8 mouse cellular contexts compared by ENCODE assay signal in genomic region chr11:102317901-102318575, GRCm38 (mm10). TPM values are rescaled to one million over a fixed set of nuclear protein-coding genes. Genes with fewer than 3 reads are reported as not detected.
DNase-seq lines count a peak whose midpoint lies in the region; ATAC-seq and TF ChIP-seq lines count a peak whose summit lies in the region.

No protein-coding gene starts in this region.

- peaks cover 26% of the 10 kb centered on the region for H3K36me3 ChIP-seq in forebrain, postnatal 0 days (ENCODE audit: insufficient read depth)
- peaks cover 26% of the 10 kb centered on the region for H3K36me3 ChIP-seq in hindbrain, embryonic 14.5 days (replicated peaks; ENCODE audit: control insufficient read depth, insufficient read depth)
- H3K36me3 ChIP-seq in limb, embryonic 14.5 days (ENCODE audit: control insufficient read depth, insufficient read depth, low read length) = peaks cover 24% of the 10 kb centered on the region
- peaks cover 15% of the 10 kb centered on the region; the same call in 1 of the 2 replicates for H3K36me3 ChIP-seq in midbrain, embryonic 15.5 days (replicated peaks)

- H3K27ac ChIP-seq in forebrain, postnatal 0 days (ENCODE audit: low read depth, low read length) = peak overlapping the region; percentile 99
- H3K27ac ChIP-seq in hindbrain, embryonic 14.5 days = peak overlapping the region; percentile 99
- peak overlapping the region; percentile 98 for H3K27ac ChIP-seq in limb, embryonic 14.5 days (replicated peaks; ENCODE audit: low read depth, low read length)
- H3K27ac ChIP-seq in midbrain, embryonic 15.5 days = peak overlapping the region; percentile 98

- H3K9ac ChIP-seq in forebrain, postnatal 0 days = peak overlapping the region; percentile 99
- H3K9ac ChIP-seq in hindbrain, embryonic 14.5 days = peak overlapping the region; percentile 99
- peak overlapping the region; percentile 99 for H3K9ac ChIP-seq in limb, embryonic 14.5 days (ENCODE audit: low read depth, low read length, severe bottlenecking)
- peak overlapping the region; percentile 86 for H3K9ac ChIP-seq in midbrain, embryonic 15.5 days

- TF ChIP-seq CTCF in forebrain, postnatal 0 days (IDR thresholded peaks at IDR 0.05; ENCODE audit: low read depth) = no peak

- peaks cover 9% of the 10 kb centered on the region; the same call in 1 of the 2 replicates for H3K4me1 ChIP-seq in forebrain, postnatal 0 days (ENCODE audit: insufficient read depth)
- H3K4me1 ChIP-seq in hindbrain, embryonic 14.5 days (replicated peaks; ENCODE audit: control insufficient read depth, insufficient read depth, low read length) = peaks cover 12% of the 10 kb centered on the region
- peaks cover 9% of the 10 kb centered on the region for H3K4me1 ChIP-seq in limb, embryonic 14.5 days (ENCODE audit: control insufficient read depth, insufficient read depth, low read length)
- peaks cover 28% of the 10 kb centered on the region for H3K4me1 ChIP-seq in midbrain, embryonic 15.5 days

- peak; percentile 28 for ATAC-seq in forebrain, postnatal 0 days
- ATAC-seq in hindbrain, embryonic 14.5 days (ENCODE audit: low FRiP score) = peak; percentile 44
- peak; percentile 51 for ATAC-seq in limb, embryonic 14.5 days (ENCODE audit: low FRiP score, low read depth)
- ATAC-seq in midbrain, embryonic 15.5 days (replicated peaks) = peak; percentile 51

- TF ChIP-seq POLR2A in limb, embryonic 14.5 days (IDR thresholded peaks at IDR 0.05; ENCODE audit: borderline replicate concordance, extremely low read depth, insufficient read depth, insufficient read length) = 0 out of 2 replicates have a peak, but pooled peaks have one; percentile 32

- no peaks in the 10 kb centered on the region for H3K9me3 ChIP-seq in forebrain, postnatal 0 days (ENCODE audit: low read length)
- H3K9me3 ChIP-seq in hindbrain, embryonic 14.5 days (ENCODE audit: control insufficient read depth, low read length) = no peaks in the 10 kb centered on the region
- no peaks in the 10 kb centered on the region for H3K9me3 ChIP-seq in limb, embryonic 14.5 days (ENCODE audit: control insufficient read depth, low read length)
- H3K9me3 ChIP-seq in midbrain, embryonic 15.5 days = no peaks in the 10 kb centered on the region

- peak overlapping the region; percentile 86 for H3K4me2 ChIP-seq in forebrain, postnatal 0 days (ENCODE audit: low read depth)
- H3K4me2 ChIP-seq in hindbrain, embryonic 14.5 days (replicated peaks) = peak overlapping the region; percentile 91
- H3K4me2 ChIP-seq in limb, embryonic 14.5 days (replicated peaks; ENCODE audit: low read depth, low read length, severe bottlenecking) = peak overlapping the region; percentile 94
- H3K4me2 ChIP-seq in midbrain, embryonic 15.5 days = peak overlapping the region; percentile 89

- H3K27me3 ChIP-seq in forebrain, postnatal 0 days (ENCODE audit: insufficient read depth, low read length) = no peaks in the 10 kb centered on the region
- H3K27me3 ChIP-seq in hindbrain, embryonic 14.5 days (ENCODE audit: control insufficient read depth, insufficient read depth, low read length) = no peaks in the 10 kb centered on the region
- H3K27me3 ChIP-seq in limb, embryonic 14.5 days (ENCODE audit: control insufficient read depth, insufficient read depth, low read length) = no peaks in the 10 kb centered on the region
- H3K27me3 ChIP-seq in midbrain, embryonic 15.5 days (replicated peaks) = no peaks in the 10 kb centered on the region

- peak overlapping the region; percentile 95 for H3K4me3 ChIP-seq in forebrain, postnatal 0 days (ENCODE audit: low read depth, low read length)
- H3K4me3 ChIP-seq in hindbrain, embryonic 14.5 days (replicated peaks; ENCODE audit: low read length) = peak overlapping the region; percentile 95
- peak overlapping the region; percentile 100 for H3K4me3 ChIP-seq in limb, embryonic 14.5 days (replicated peaks; ENCODE audit: low read length)
- H3K4me3 ChIP-seq in midbrain, embryonic 15.5 days = peak overlapping the region; percentile 67

- peak; percentile 37 to 39 for DNase-seq in frontal cortex, postnatal 36 days (ENCODE audit: low spot score in 2 of 2)
- DNase-seq in frontal cortex, postnatal 10 days (ENCODE audit: low spot score in 2 of 2) = no peak
- DNase-seq in cerebellum, adult 11-12 months = peak; percentile 76
- peak; percentile 76 for DNase-seq in forebrain, postnatal 0 days
- peak; percentile 68 for DNase-seq in hindbrain, embryonic 14.5 days (ENCODE audit: low spot score)
- peak; percentile 80 for DNase-seq in limb, embryonic 14.5 days (ENCODE audit: low spot score)
- peak; percentile 72 to 89 for DNase-seq in spleen, postnatal 4 days (ENCODE audit: low spot score in 2 of 2)

- 3% methylated on average over 40 of the region's 77 CpGs for WGBS in forebrain, postnatal 0 days
- WGBS in hindbrain, embryonic 14.5 days = 0% methylated on average over 39 of the region's 77 CpGs
- WGBS in limb, embryonic 14.5 days = 0% methylated on average over 28 of the region's 77 CpGs
- WGBS in midbrain, embryonic 15.5 days = 0% methylated on average over 40 of the region's 77 CpGs

RNA-seq across cellular contexts. Expression of gene Ubtf, which starts 1.5 kb away (rescaled TPM):
- 94.3 and 109 TPM in 2 replicates for total RNA-seq in forebrain, postnatal 0 days (2014; rRNA removed)
- 73.2 and 78.7 TPM in 2 replicates for polyA plus RNA-seq in forebrain, postnatal 0 days (2015; fragmentation: Nextera tagmentation; extraction: Ambion mirVana)
- polyA plus RNA-seq in hindbrain, embryonic 14.5 days (2014; fragmentation: Nextera tagmentation; extraction: Ambion mirVana) = 70.0 and 76.0 TPM in 2 replicates
- 61.0 and 81.3 TPM in 2 replicates for polyA plus RNA-seq in limb, embryonic 14.5 days (2012; rRNA removed)
- 79.7 and 89.4 TPM in 2 replicates for polyA plus RNA-seq in limb, embryonic 14.5 days (2014; fragmentation: Nextera tagmentation; extraction: Ambion mirVana)
- polyA plus RNA-seq in midbrain, embryonic 15.5 days (2015; fragmentation: Nextera tagmentation; extraction: Ambion mirVana) = 82.8 and 83.9 TPM in 2 replicates

RNA-seq across cellular contexts. Expression of gene Atxn7l3, which starts 21.6 kb away (rescaled TPM):
- total RNA-seq in forebrain, postnatal 0 days (2014; rRNA removed) = 162 and 167 TPM in 2 replicates
- polyA plus RNA-seq in forebrain, postnatal 0 days (2015; fragmentation: Nextera tagmentation; extraction: Ambion mirVana) = 24.3 and 26.2 TPM in 2 replicates
- polyA plus RNA-seq in hindbrain, embryonic 14.5 days (2014; fragmentation: Nextera tagmentation; extraction: Ambion mirVana) = 37.3 and 37.5 TPM in 2 replicates
- polyA plus RNA-seq in limb, embryonic 14.5 days (2012; rRNA removed) = 72.1 and 84.0 TPM in 2 replicates
- polyA plus RNA-seq in limb, embryonic 14.5 days (2014; fragmentation: Nextera tagmentation; extraction: Ambion mirVana) = 21.0 and 23.1 TPM in 2 replicates
- 31.6 and 31.8 TPM in 2 replicates for polyA plus RNA-seq in midbrain, embryonic 15.5 days (2015; fragmentation: Nextera tagmentation; extraction: Ambion mirVana)

RNA-seq across cellular contexts. Expression of gene Tmub2, which starts 33.3 kb away (rescaled TPM):
- total RNA-seq in forebrain, postnatal 0 days (2014; rRNA removed) = 72.5 and 77.4 TPM in 2 replicates
- 63.0 and 67.0 TPM in 2 replicates for polyA plus RNA-seq in forebrain, postnatal 0 days (2015; fragmentation: Nextera tagmentation; extraction: Ambion mirVana)
- polyA plus RNA-seq in hindbrain, embryonic 14.5 days (2014; fragmentation: Nextera tagmentation; extraction: Ambion mirVana) = 74.3 and 77.8 TPM in 2 replicates
- 59.9 and 68.6 TPM in 2 replicates for polyA plus RNA-seq in limb, embryonic 14.5 days (2012; rRNA removed)
- 52.6 and 53.5 TPM in 2 replicates for polyA plus RNA-seq in limb, embryonic 14.5 days (2014; fragmentation: Nextera tagmentation; extraction: Ambion mirVana)
- 82.3 and 84.4 TPM in 2 replicates for polyA plus RNA-seq in midbrain, embryonic 15.5 days (2015; fragmentation: Nextera tagmentation; extraction: Ambion mirVana)

RNA-seq across cellular contexts. Expression of gene Slc4a1, which starts 48.0 kb away (rescaled TPM):
- 0.24 and 1.2 TPM in 2 replicates for total RNA-seq in forebrain, postnatal 0 days (2014; rRNA removed)
- polyA plus RNA-seq in forebrain, postnatal 0 days (2015; fragmentation: Nextera tagmentation; extraction: Ambion mirVana) = 0.50 and 0.68 TPM in 2 replicates
- polyA plus RNA-seq in hindbrain, embryonic 14.5 days (2014; fragmentation: Nextera tagmentation; extraction: Ambion mirVana) = 1.6 and 3.3 TPM in 2 replicates
- 3.5 and 4.3 TPM in 2 replicates for polyA plus RNA-seq in limb, embryonic 14.5 days (2012; rRNA removed)
- polyA plus RNA-seq in limb, embryonic 14.5 days (2014; fragmentation: Nextera tagmentation; extraction: Ambion mirVana) = 2.8 and 6.6 TPM in 2 replicates
- polyA plus RNA-seq in midbrain, embryonic 15.5 days (2015; fragmentation: Nextera tagmentation; extraction: Ambion mirVana) = 2.9 and 3.8 TPM in 2 replicates

RNA-seq across cellular contexts. Expression of gene Asb16, which starts 49.5 kb away (rescaled TPM):
- 0.54 and 1.4 TPM in 2 replicates for total RNA-seq in forebrain, postnatal 0 days (2014; rRNA removed)
- polyA plus RNA-seq in forebrain, postnatal 0 days (2015; fragmentation: Nextera tagmentation; extraction: Ambion mirVana) = 0.11 TPM in 1 of 2 replicates, not detected in the other
- polyA plus RNA-seq in hindbrain, embryonic 14.5 days (2014; fragmentation: Nextera tagmentation; extraction: Ambion mirVana) = 0.07 and 0.18 TPM in 2 replicates
- 2.2 and 2.8 TPM in 2 replicates for polyA plus RNA-seq in limb, embryonic 14.5 days (2012; rRNA removed)
- 0.25 and 0.48 TPM in 2 replicates for polyA plus RNA-seq in limb, embryonic 14.5 days (2014; fragmentation: Nextera tagmentation; extraction: Ambion mirVana)
- 0.05 TPM in 1 of 2 replicates, not detected in the other for polyA plus RNA-seq in midbrain, embryonic 15.5 days (2015; fragmentation: Nextera tagmentation; extraction: Ambion mirVana)

Comparison
In these comparisons a context has a peak if more than half of its experiments do, and no peak if none do; other contexts are left out.
1. DNase-seq: peak in frontal cortex, postnatal 36 days (2 of 2), cerebellum, adult 11-12 months (single experiment), forebrain, postnatal 0 days (single experiment), hindbrain, embryonic 14.5 days (single experiment), limb, embryonic 14.5 days (single experiment) and spleen, postnatal 4 days (2 of 2); none in frontal cortex, postnatal 10 days (0 of 2).
2. Peak in every context shown above with its lines, with median percentiles within 50 percentile points of each other: ATAC-seq, H3K27ac ChIP-seq, H3K4me2 ChIP-seq, H3K4me3 ChIP-seq and H3K9ac ChIP-seq.